Mouse (Mus musculus) neural tube, embryonic 11.5 days (tissue): Measurements from ENCODE around the gene Thada. TPM values are rescaled to one million over a fixed set of nuclear protein-coding genes. Genes with fewer than 3 reads are reported as not detected.

Experiments used
- ATAC-seq: fragments of 200-750 bp; cut with Nextera tagmentation; 2 replicates; pipeline ENCODE4 v1.8.0; 2017; ENCODE audit warnings: moderate number of reproducible peaks, mild to moderate bottlenecking, moderate TSS enrichment, moderate library complexity; ENCODE audit not compliant: insufficient read depth, low FRiP score, low TSS enrichment
- DNase-seq: peaks from one replicate; pipeline ENCODE4 v3.0.0-alpha.2; 2015; ENCODE audit warnings: low spot score
- H3K27ac ChIP-seq: fragments of 300-500 bp; sonication (generic); 2 replicates; pipeline ENCODE4 v1.5.1; 2014; ENCODE audit warnings: low read depth, mild to moderate bottlenecking, low read length
- H3K27me3 ChIP-seq: fragments of 300-500 bp; sonication (generic); 2 replicates; pipeline ENCODE4 v1.6.1; 2014; ENCODE audit warnings: mild to moderate bottlenecking, low read length, mixed read lengths; ENCODE audit not compliant: control insufficient read depth, insufficient read depth
- H3K36me3 ChIP-seq: fragments of 300-500 bp; sonication (generic); 2 replicates; pipeline ENCODE4 v1.6.1; 2014; ENCODE audit warnings: mild to moderate bottlenecking, low read length, moderate library complexity, mixed read lengths; ENCODE audit not compliant: control insufficient read depth, insufficient read depth
- H3K4me1 ChIP-seq: fragments of 300-500 bp; sonication (generic); 2 replicates; pipeline ENCODE4 v1.6.1; 2014; ENCODE audit warnings: low read length, mixed read lengths; ENCODE audit not compliant: control insufficient read depth, insufficient read depth
- H3K4me2 ChIP-seq: fragments of 300-500 bp; sonication (generic); 2 replicates; pipeline ENCODE4 v1.6.1; 2014; ENCODE audit warnings: low read depth, mild to moderate bottlenecking, moderate library complexity
- H3K4me3 ChIP-seq: fragments of 300-500 bp; sonication (generic); 2 replicates; pipeline ENCODE4 v1.5.1; 2014; ENCODE audit warnings: low read depth, low read length
- H3K9ac ChIP-seq: fragments of 300-500 bp; sonication (generic); 2 replicates; pipeline ENCODE4 v1.6.1; 2014; ENCODE audit warnings: mild to moderate bottlenecking, low read length
- H3K9me3 ChIP-seq: fragments of 300-500 bp; sonication (generic); 2 replicates; pipeline ENCODE4 v1.6.1; 2016; ENCODE audit warnings: low read length; ENCODE audit not compliant: control insufficient read depth
- WGBS: fragments of 180-500 bp; shearing (Covaris S2); extraction: QIAGEN DNeasy Blood & Tissue Kit; methylation state at CpG from one replicate; pipeline ENCODE4 v1.1.7; 2014; 5-methylcytosine and 5-hydroxymethylcytosine counted together
- polyA plus RNA-seq: library from polyadenylated mRNA; unstranded; fragments of >200 nt; fragmentation: Nextera tagmentation; extraction: Ambion mirVana; gene quantifications from 2 replicates; pipeline ENCODE4 v1.2.1, GENCODE M21; 2014

Gene Thada
- polyA plus RNA-seq, 1 experiment from 2014 or later: 10.0 TPM

DNA sequence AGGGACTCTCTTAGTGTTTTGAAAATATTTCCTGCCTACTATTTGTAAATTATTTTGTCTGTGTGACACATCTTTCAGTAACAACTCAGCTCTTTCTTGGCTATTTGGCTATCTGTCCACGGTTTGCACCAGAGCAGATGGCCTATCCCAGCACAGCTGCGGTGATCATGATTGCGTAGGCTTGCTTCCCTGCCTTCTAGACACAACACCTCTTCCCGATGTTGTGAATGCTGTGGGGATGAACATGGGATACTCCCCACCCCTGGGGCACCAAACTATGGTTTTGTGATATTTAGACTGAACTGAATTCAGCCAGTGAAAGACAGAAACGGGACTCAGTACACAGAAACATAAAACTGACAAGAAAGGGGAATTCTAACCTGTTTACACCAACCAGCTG lies 144.7 kb downstream of the Thada start:
- Histone ChIP-seq H3K27ac (no peak overlapping the region), H3K9me3 (no peaks in the 10 kb centered on the region), H3K4me1 (peaks cover 4% of the 10 kb centered on the region; the same call in 1 of the 2 replicates), H3K9ac (no peak overlapping the region), H3K36me3 (no peaks in the 10 kb centered on the region), H3K4me2 (no peak overlapping the region), H3K4me3 (no peak overlapping the region), H3K27me3 (no peaks in the 10 kb centered on the region)
- WGBS: 81% methylated on average over 5 of the region's 5 CpGs
- no peak for ATAC-seq
- DNase-seq: no peak

DNA sequence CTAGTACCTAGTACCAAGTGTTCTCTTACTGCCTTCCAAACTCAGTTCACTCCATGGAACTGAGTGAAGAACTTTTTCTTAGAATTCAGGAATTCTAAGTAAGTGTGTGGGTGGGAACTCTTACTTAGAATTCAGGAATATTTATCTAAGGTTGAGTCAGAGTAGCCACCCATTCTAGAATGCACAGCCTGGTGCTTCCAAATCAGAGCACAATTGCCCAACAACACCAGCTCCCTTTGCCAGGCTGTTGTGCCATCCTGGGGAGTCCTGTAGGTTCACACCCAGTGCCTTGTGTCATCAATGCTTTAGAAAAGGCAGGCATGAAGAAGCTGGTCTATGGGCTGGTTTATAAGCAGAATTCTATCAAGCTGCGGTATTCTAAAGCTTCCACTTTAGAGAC lies 145.4 kb downstream of the Thada start:
- H3K9me3 ChIP-seq: no peaks in the 10 kb centered on the region

DNA sequence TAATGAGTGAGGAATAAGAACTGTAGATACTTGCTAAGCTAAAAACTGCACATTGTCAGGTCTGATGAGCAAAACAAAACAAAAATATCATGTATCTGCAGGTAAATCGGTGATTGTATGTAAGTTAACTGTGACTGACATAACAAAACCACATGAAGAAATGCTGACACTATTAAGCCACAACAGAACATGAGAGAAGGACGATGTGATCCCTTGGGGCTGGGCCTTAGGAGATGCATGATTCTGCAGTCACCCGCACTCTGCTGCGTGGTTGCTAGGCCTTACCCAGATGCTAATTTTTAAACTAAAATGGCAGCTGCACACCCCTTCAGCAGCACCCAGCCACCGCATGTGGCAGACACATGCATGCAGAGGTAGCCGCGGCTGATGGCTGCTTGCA lies 151.7 kb downstream of the Thada start:
- Histone ChIP-seq H3K4me2 (no peak overlapping the region), H3K27me3 (no peaks in the 10 kb centered on the region), H3K36me3 (no peaks in the 10 kb centered on the region), H3K4me3 (no peak overlapping the region), H3K27ac (no peak overlapping the region), H3K4me1 (no peaks in the 10 kb centered on the region), H3K9ac (no peak overlapping the region), H3K9me3 (no peaks in the 10 kb centered on the region)
- WGBS: 91% methylated on average over 7 of the region's 7 CpGs
- no peak for DNase-seq
- no peak for ATAC-seq

More for the DNA sequence above, 145.4 kb downstream of the Thada start:
- WGBS: 100% methylated on average over 1 of the region's 1 CpGs
- DNase-seq (no peak), ATAC-seq (no peak)
- no peaks in the 10 kb centered on the region for H3K27me3 ChIP-seq
- no peaks in the 10 kb centered on the region for H3K36me3 ChIP-seq
- H3K4me1 ChIP-seq: peaks cover 4% of the 10 kb centered on the region; the same call in 1 of the 2 replicates
- H3K27ac ChIP-seq: no peak overlapping the region
- no peak overlapping the region for H3K9ac ChIP-seq
- H3K4me3 ChIP-seq: no peak overlapping the region
- H3K4me2 ChIP-seq: no peak overlapping the region

DNA sequence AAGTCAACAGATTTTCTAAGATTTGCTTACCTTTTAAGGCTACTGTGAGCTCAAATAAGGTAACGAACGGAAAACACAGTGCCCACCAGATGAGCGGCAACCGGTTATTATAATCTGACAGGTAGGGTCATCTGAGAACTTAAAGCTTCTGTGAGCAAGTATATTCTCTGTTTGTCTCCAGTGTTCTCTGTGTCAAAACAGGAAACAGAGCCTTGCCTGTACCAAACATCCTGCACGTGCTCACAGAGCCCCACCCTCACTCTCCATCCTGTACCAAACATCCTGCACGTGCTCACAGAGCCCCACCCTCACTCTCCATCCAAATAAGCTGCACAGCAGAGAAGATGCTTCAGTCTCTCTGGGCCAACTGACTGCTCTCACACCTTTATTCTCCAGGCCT lies 152.5 kb downstream of the Thada start:
- no peak overlapping the region for H3K4me3 ChIP-seq
- 86% methylated on average over 6 of the region's 6 CpGs for WGBS
- H3K27me3 ChIP-seq: no peaks in the 10 kb centered on the region
- H3K4me2 ChIP-seq: no peak overlapping the region
- no peaks in the 10 kb centered on the region for H3K4me1 ChIP-seq
- no peak for ATAC-seq
- no peak overlapping the region for H3K9ac ChIP-seq
- no peaks in the 10 kb centered on the region for H3K9me3 ChIP-seq
- H3K27ac ChIP-seq: no peak overlapping the region
- no peaks in the 10 kb centered on the region for H3K36me3 ChIP-seq
- no peak for DNase-seq

DNA sequence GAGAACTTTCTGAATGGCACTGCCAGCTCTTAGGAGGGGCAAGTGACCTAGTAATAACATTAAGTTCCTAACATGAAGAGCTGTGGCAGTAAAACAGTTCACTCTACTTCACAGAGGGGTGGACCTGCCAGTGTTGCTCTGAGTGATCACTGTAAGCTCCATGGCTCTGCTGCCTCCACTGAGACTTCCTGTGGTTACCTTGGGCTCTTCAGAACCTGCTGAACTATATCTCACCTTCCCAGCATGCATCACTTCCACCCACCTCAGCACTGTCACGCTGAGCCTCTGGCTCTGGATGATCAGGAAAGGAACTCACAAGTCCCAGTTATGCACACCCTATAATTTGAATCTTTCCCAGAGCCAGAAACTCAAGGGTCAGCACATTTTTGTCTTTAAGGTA lies 159.9 kb downstream of the Thada start:
- no peak overlapping the region for H3K4me2 ChIP-seq
- no peaks in the 10 kb centered on the region for H3K9me3 ChIP-seq
- H3K27me3 ChIP-seq: no peaks in the 10 kb centered on the region
- no peak for DNase-seq
- H3K4me3 ChIP-seq: no peak overlapping the region
- no peak for ATAC-seq
- no peaks in the 10 kb centered on the region for H3K4me1 ChIP-seq
- H3K36me3 ChIP-seq: no peaks in the 10 kb centered on the region
- 88% methylated on average over 1 of the region's 1 CpGs for WGBS
- H3K27ac ChIP-seq: no peak overlapping the region
- H3K9ac ChIP-seq: no peak overlapping the region

DNA sequence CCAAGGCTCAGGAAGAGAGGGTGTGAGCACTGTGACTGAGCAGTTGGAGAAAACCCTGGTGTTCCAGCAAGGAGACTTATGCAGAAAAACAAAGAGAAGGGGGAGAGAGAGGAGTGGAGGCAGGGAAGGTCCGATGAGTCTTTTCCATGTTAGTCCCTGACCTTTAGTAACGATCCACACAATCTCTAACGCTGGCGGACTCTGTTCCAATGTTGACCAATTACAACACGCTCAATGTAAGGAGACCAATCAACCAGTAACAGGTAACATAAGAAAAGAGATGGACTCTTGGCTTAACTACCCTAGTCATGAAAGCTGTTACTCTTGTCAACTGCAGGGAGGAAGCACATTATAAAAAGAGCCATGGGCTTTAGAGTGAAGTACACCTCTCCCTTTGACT lies 160.9 kb downstream of the Thada start:
- no peak overlapping the region for H3K27ac ChIP-seq
- H3K4me1 ChIP-seq: no peaks in the 10 kb centered on the region
- no peaks in the 10 kb centered on the region for H3K9me3 ChIP-seq
- no peak overlapping the region for H3K4me3 ChIP-seq
- 97% methylated on average over 5 of the region's 5 CpGs for WGBS
- ATAC-seq: no peak
- H3K9ac ChIP-seq: no peak overlapping the region
- H3K4me2 ChIP-seq: no peak overlapping the region
- H3K36me3 ChIP-seq: no peaks in the 10 kb centered on the region
- H3K27me3 ChIP-seq: no peaks in the 10 kb centered on the region
- no peak for DNase-seq

DNA sequence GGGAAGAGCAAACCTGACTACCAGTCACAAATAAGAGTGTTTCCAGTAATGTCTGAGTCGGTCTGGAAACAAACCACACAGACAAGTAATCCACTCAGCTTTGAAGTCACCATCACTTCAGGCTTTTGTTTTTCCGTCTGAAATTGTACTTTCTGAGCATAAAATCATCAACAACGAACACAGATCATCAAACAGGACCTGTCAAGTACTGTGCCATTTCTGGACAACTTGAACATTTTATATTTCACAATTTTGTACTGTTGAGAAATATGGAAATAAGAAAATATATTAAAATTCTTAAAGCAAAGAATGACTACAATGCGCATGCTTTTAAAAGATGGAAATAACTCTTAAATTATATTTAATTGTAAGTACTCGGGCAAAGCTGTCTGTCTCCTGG lies 161.9 kb downstream of the Thada start:
- H3K27me3 ChIP-seq: no peaks in the 10 kb centered on the region
- H3K36me3 ChIP-seq: no peaks in the 10 kb centered on the region
- H3K4me1 ChIP-seq: no peaks in the 10 kb centered on the region
- H3K4me2 ChIP-seq: no peak overlapping the region
- no peaks in the 10 kb centered on the region for H3K9me3 ChIP-seq
- no peak overlapping the region for H3K4me3 ChIP-seq
- no peak for ATAC-seq
- no peak overlapping the region for H3K9ac ChIP-seq
- no peak overlapping the region for H3K27ac ChIP-seq
- WGBS: 89% methylated on average over 5 of the region's 5 CpGs
- no peak for DNase-seq

DNA sequence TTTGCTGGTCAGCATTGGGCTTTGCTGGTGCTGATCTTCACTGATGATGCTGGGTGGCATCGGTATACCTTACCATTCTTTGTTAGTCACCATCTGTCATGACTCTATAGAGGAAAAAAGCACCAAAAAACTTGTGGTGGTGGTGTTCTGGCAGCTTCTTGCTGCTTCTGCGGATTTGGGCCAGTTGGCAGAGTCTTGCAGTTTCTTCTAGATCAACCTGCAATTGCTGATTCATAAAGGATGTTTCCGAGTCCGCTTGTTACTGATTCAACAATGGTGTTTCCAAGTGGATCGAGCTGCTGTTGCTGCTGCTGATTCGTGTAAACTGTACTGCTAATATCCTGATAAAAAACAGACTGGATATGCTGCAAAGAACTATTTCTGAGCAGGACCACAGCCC lies 168.0 kb downstream of the Thada start:
- H3K36me3 ChIP-seq: no peaks in the 10 kb centered on the region
- no peak overlapping the region for H3K4me3 ChIP-seq
- H3K27ac ChIP-seq: no peak overlapping the region
- no peaks in the 10 kb centered on the region for H3K9me3 ChIP-seq
- no peaks in the 10 kb centered on the region for H3K27me3 ChIP-seq
- H3K9ac ChIP-seq: no peak overlapping the region
- no peak overlapping the region for H3K4me2 ChIP-seq
- ATAC-seq (no peak), DNase-seq (no peak)
- 91% methylated on average over 6 of the region's 6 CpGs for WGBS
- H3K4me1 ChIP-seq: no peaks in the 10 kb centered on the region

DNA sequence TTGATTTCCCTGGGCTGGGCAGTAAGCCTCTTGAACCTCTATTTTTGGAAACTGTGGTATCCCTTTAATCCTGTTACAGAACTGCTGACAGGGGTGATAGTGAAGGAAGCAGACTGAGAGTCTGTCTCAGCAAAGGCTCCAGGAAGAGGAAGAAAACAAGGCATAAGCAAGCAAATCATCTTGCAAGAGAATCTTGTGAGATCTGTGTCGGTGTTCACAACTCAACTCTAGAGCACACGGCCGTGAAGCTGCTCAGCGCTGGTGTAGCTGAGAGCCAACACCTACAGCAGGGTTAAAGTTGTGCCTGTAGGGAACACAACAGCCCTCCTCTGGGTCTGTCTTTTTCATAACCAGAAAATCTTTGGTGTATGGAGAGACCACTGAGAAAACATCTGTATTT lies 172.8 kb downstream of the Thada start:
- H3K9ac ChIP-seq: no peak overlapping the region
- no peak overlapping the region for H3K4me2 ChIP-seq
- DNase-seq (no peak), ATAC-seq (no peak)
- H3K9me3 ChIP-seq: no peaks in the 10 kb centered on the region
- H3K36me3 ChIP-seq: no peaks in the 10 kb centered on the region
- no peak overlapping the region for H3K4me3 ChIP-seq
- H3K27ac ChIP-seq: no peak overlapping the region
- H3K4me1 ChIP-seq: no peaks in the 10 kb centered on the region
- WGBS: 90% methylated on average over 4 of the region's 4 CpGs
- no peaks in the 10 kb centered on the region for H3K27me3 ChIP-seq
